Mouse (Mus musculus) ES-E14 (cell line): ENCODE measurements around the gene Cela3a. TPM values are rescaled to one million over a fixed set of nuclear protein-coding genes. Genes with fewer than 3 reads are reported as not detected.
A peak's percentile ranks its signal among the peaks of the same experiment; 100 is the strongest.

Experiments
- DNase-seq: peaks from one replicate; pipeline ENCODE4 v3.0.0-alpha.2; 2013; ENCODE audit warnings: low read depth, low spot score
- H3K27ac ChIP-seq: 2 replicates; pipeline ENCODE4 v1.5.1; 2012; ENCODE audit warnings: low read depth, mild to moderate bottlenecking, low read length, moderate library complexity, mixed read lengths; ENCODE audit not compliant: poor library complexity, insufficient read depth, severe bottlenecking
- H3K36me3 ChIP-seq: 2 replicates; pipeline ENCODE4 v1.6.1; 2012; ENCODE audit warnings: mild to moderate bottlenecking, low read length, moderate library complexity, mixed read lengths; ENCODE audit not compliant: control insufficient read depth, poor library complexity, insufficient read depth, severe bottlenecking
- H3K4me1 ChIP-seq, 2 experiments: fragments of 150-350 bp in 1 of 2; sonication (generic) in 1 of 2; 2 replicates each; pipeline ENCODE4 v1.6.1; 2012; ENCODE audit warnings: low read length in 2 of 2, mild to moderate bottlenecking in 1 of 2, mixed read lengths in 1 of 2; ENCODE audit not compliant: control insufficient read depth in 2 of 2, insufficient read depth in 2 of 2, poor library complexity in 1 of 2
- H3K4me3 ChIP-seq, 2 experiments: fragments of 150-350 bp in 1 of 2; sonication (generic) in 1 of 2; 2 replicates each; pipeline ENCODE4 v1.5.1; 2012; ENCODE audit warnings: low read length in 2 of 2, low read depth in 1 of 2, mild to moderate bottlenecking in 1 of 2, mixed read lengths in 1 of 2; ENCODE audit not compliant: insufficient read depth in 1 of 2, poor library complexity in 1 of 2, severe bottlenecking in 1 of 2
- H3K9ac ChIP-seq: 2 replicates; pipeline ENCODE4 v1.6.1; 2012; ENCODE audit warnings: low read depth, mild to moderate bottlenecking, low read length, mixed read lengths; ENCODE audit not compliant: poor library complexity, insufficient read depth, severe bottlenecking
- H3K9me3 ChIP-seq: fragments of 150-350 bp; sonication (generic); 2 replicates; pipeline ENCODE4 v1.6.1; 2012; ENCODE audit warnings: low read depth, mild to moderate bottlenecking, low read length; ENCODE audit not compliant: control insufficient read depth, insufficient read depth
- CHD2 ChIP-seq: IDR thresholded peaks from 2 replicates; pipeline ENCODE4 v1.6.1; 2014; ENCODE audit warnings: mild to moderate bottlenecking, low read depth, low read length, inconsistent platforms
- HCFC1 ChIP-seq: IDR thresholded peaks from 2 replicates; pipeline ENCODE4 v1.6.1; 2012; ENCODE audit warnings: low read length, inconsistent platforms, borderline replicate concordance; ENCODE audit not compliant: insufficient read depth
- MAFK ChIP-seq: IDR thresholded peaks from 2 replicates; pipeline ENCODE4 v1.6.1; 2014; ENCODE audit warnings: mild to moderate bottlenecking, low read depth, low read length, inconsistent platforms; ENCODE audit not compliant: insufficient read depth
- ZC3H11A ChIP-seq: IDR thresholded peaks from 2 replicates; pipeline ENCODE4 v1.6.1; 2012; ENCODE audit warnings: low read depth, mild to moderate bottlenecking, inconsistent platforms, low read length, borderline replicate concordance
- ZNF384 ChIP-seq: IDR thresholded peaks from 2 replicates; pipeline ENCODE4 v1.6.1; 2012; ENCODE audit warnings: low read depth, low read length, inconsistent platforms
- in situ Hi-C, 2 experiments: fragments of 600-800 bp; cut with MboI; formaldehyde crosslinking; loops; one replicate each; pipeline ENCODE4 v1.15.1; 2025; ENCODE audit warnings: low sequenced_read_pairs in 2 of 2, inconsistent platforms in 1 of 2; ENCODE audit not compliant: unreplicated experiment in 2 of 2
- total RNA-seq: library from RNA; depleted of rRNA; stranded (reverse); fragments of 300-350 nt; gene quantifications from 2 replicates; pipeline ENCODE4 v1.2.3, GENCODE M21; 2012

Cela3a gene
- total RNA-seq, 1 experiment = not detected

DNA sequence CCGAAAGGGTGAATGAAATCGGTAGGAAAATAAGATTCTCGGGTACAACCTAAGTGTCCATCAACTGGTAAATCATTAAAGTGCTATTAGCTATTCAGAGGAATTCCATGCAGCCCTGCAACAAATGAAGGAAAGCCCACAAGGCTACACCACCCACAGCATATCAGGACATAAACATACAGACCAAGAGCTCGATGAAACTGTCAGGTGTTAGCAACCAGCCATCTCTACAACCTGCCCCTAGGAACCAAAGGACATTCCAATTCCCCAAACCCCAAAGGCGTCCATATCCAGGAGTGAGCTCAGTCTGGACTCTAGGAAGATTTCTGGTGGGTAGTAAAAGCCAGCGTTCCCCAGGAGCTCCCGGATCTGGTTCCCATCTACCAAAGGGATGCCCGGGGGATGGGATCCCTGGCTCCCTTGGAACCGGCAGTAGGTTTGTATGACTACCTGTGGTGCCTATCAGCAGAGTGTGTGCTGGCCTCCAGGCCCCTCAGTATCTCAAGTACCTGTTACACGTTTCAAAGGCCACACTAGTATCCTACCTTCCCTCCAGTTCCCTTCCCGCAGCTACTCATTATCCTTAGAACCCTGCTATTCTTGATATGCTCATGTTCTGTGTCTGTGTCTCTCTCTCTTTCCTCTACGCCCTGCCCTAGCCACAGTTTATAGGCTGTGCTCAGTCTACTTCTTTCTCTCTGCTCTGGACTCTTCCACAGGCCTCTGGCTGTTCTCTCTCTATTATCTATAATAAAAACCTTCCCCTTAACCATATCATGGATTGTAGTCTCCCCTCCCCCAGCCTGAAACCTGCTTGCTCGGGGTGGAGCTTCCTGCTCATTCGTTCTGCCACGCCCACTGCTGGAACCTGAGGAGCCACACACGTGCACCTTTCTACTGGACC lies 28.6 kb downstream of the Cela3a start:
- peak overlapping the region; percentile 11; the same call in 1 of the 2 replicates for H3K9ac ChIP-seq
- no peak overlapping the region for H3K27ac ChIP-seq
- in situ Hi-C loops = no loop called here

DNA sequence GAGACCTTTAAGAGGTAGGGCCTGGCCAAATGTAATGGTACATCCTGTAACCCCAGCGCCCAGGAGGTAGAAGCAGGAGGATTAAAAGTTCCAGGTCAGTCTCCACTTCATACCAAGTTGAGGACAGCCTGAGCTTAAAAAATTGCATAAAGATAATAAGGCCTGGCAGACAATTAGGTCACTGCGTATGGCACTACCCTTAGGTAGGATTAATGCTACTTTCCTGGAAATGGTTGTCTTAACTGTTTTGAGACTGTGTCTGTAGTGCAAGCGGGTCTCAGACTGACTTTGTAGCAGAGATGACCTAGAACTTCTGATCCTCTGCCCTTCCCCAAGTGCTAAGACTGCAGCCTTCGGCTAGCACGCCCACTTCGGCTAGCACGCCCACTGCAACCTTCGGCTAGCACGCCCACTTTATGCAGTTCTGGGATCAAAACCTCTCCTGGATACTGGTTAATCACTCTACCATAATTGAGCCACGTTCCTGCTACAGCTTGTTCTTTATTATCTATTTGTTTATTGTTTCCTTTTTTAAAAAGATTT lies 29.8 kb downstream of the Cela3a start:
- H3K36me3 ChIP-seq = no peaks in the 10 kb centered on the region
- TF ChIP-seq MAFK = no peak
- no peak for TF ChIP-seq CHD2
- no peak for TF ChIP-seq HCFC1
- TF ChIP-seq ZC3H11A = no peak
- no peak for TF ChIP-seq ZNF384
- H3K27ac ChIP-seq = no peak overlapping the region
- DNase-seq = no peak
- in situ Hi-C loops = no loop called here
- H3K9ac ChIP-seq = no peak overlapping the region
- no peak overlapping the region for H3K4me3 ChIP-seq
- peaks cover 0 to 9% of the 10 kb centered on the region in 2 experiments; a peak in 1 of 4 replicates for H3K4me1 ChIP-seq
- no peaks in the 10 kb centered on the region for H3K9me3 ChIP-seq

More for the DNA sequence above, 28.6 kb downstream of the Cela3a start:
- TF ChIP-seq ZC3H11A (no peak), HCFC1 (no peak), ZNF384 (no peak), MAFK (no peak), CHD2 (no peak)
- peaks cover 0 to 5% of the 10 kb centered on the region in 2 experiments; a peak in 1 of 4 replicates for H3K4me1 ChIP-seq
- H3K36me3 ChIP-seq = no peaks in the 10 kb centered on the region
- H3K4me3 ChIP-seq = no peak overlapping the region
- H3K9me3 ChIP-seq = no peaks in the 10 kb centered on the region
- DNase-seq = no peak

DNA sequence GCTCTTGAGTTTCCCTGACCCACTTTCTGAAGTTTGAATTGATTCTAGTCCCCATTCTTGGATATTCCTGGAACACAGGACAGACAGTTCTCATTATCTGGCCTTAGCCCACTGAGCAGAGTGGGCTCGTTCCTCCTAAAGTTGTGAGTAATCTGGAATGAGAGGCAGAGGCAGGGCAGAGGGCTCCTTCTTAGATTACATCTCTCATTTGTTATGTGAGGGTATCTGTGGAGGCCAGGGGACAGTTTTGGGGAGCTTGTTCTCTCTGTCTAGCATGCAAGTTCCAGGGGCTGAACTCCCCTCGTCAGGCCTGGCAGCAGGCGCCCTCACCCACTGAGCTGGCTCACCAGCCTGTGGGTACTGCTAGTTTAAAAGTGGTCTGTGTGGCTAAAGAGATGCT lies 30.5 kb downstream of the Cela3a start:
- Histone ChIP-seq H3K36me3 (no peaks in the 10 kb centered on the region), H3K9me3 (no peaks in the 10 kb centered on the region), H3K4me3 (no peak overlapping the region), H3K27ac (no peak overlapping the region), H3K9ac (no peak overlapping the region), H3K4me1 (peaks cover 0 to 9% of the 10 kb centered on the region in 2 experiments; a peak in 1 of 4 replicates)
- no peak for DNase-seq
- TF ChIP-seq ZNF384 = no peak
- TF ChIP-seq ZC3H11A = no peak
- no peak for TF ChIP-seq CHD2
- no peak for TF ChIP-seq MAFK
- no peak for TF ChIP-seq HCFC1
- in situ Hi-C loops = no loop called here

DNA sequence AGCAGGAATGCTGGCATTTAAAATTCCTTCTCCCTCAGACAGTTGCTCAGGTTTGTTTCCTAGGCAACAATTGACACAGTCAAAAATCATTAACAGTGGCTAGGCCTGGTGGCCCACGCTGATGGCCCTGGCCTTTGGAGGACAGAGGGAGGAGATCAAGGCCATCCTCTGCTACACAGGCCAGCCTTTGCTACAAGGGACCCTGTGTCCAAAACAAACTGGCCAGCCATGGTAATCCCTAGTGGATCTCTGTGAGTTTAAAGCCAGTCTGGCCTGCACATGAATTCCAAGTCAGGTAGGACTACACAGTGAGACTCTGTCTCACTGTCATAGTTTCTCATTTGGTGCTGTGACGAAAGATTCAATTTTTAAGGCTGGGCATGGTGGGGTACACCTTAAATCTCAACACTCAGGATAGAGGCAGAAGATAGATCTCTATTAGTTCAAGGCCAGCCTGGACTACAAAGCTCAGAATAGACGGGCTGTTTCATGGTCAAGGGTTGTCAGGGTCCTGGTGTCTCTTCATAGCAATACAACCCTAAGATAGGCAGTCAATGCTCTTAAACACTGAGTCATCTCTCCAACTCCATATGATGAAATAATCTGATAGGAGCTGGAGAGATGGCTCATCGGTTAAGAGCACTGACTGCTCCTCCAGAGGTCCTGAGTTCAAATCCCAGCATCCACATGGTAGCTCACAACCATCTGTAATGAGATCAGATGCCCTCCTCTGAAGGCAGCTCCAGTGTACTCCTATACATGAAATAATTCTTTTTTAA lies 31.9 kb downstream of the Cela3a start:
- H3K27ac ChIP-seq = no peak overlapping the region

More for the DNA sequence above, 31.9 kb downstream of the Cela3a start:
- Histone ChIP-seq H3K4me1 (peaks cover 0 to 14% of the 10 kb centered on the region in 2 experiments; a peak in 1 of 4 replicates), H3K9ac (no peak overlapping the region), H3K4me3 (no peak overlapping the region), H3K36me3 (no peaks in the 10 kb centered on the region), H3K9me3 (no peaks in the 10 kb centered on the region)
- TF ChIP-seq ZNF384 (no peak), CHD2 (no peak), HCFC1 (no peak), ZC3H11A (no peak), MAFK (no peak)
- no peak for DNase-seq
- in situ Hi-C loops = no loop called here
